Mouse (Mus musculus) naive thymus-derived CD4-positive, alpha-beta T cell, adult 2 months (primary cell): Measurements from ENCODE around the gene Eif2b4.
"Not testable (repeated sequence)": the region's sequence is repeated elsewhere in the genome, so short reads cannot be mapped to it uniquely, and the experiment has no call there.

Experiments
- DNase-seq: peaks from one replicate; pipeline ENCODE4 v3.0.0-alpha.2; 2011; ENCODE audit warnings: low read depth

The Eif2b4 gene

DNA sequence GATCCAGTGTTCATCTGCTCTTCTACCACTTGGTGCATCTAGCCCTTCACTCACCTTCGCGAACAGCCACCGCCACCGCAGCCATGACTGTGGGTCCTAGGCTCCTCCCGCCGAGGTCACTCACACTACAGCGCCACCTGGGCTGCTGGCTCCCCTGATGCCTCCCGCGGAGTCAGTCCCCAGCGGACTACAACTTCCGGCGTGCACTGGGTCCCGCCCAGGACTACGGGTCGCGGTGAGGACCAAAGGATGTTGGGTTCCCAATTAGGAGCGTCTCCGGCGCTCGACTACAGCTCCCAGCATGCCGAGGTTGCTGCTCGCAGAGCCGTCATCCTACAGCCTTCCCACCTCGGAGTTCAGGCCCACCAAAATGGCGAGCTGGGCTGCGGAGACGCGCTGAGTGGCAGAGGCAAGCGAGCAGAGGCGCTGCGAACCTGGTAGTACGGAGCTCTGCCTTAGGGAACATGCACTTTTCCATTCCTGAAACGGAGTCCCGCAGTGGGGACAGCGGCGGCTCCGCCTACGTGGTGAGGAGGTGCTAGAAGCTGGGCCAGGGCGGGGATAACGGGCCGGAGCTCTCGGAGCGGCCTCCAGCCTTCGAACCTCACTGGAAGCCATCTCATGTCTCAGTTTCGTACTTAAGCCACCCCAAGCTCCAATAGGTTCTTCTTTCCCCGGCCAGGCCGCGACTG, at the start of gene Eif2b4, which contains the start of gene Snx17:
Gene Eif2b4 (minus strand): TSS at position 492 of the 692 bp plus-strand sequence.
Gene Snx17 (plus strand): TSS at position 289 of the 692 bp plus-strand sequence.
- peak; percentile 99 for DNase-seq

GRCm38 (mm10) chr5:31242191-31242590, 49.0 kb upstream of the Eif2b4 start:
- no peak for DNase-seq

DNA sequence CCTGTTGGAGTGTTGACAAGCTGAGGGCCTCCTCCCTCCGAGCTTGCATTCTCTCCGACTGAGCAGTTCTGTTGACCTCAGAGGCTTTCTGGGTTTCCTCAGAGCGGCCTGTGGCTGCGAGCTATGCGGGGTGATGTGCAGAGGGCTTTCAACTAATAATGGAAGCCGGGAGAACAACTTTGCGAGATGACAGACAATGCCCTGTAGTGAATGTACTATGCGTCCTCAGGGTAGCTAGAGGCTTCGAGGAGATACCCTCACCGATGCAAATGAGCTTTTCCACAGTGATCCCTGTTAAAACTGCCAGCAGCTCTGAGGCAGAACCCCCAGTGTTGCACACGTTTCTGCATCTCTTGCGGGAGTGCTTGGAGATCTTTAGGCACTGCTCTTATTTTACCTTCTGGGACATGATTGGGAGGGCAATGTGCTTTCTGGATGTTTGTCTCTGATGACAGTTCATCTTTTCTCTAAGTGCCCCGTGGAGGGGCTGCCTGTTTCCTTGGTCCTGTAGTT, 48.3 kb upstream of the Eif2b4 start:
- no peak for DNase-seq

GRCm38 (mm10) chr5:31240637-31241521, 47.6 kb upstream of the Eif2b4 start, which contains the start of the genes Nrbp1 and Gm9970:
TSS of gene Nrbp1 (plus strand) at chr5:31240864.
TSS of gene Gm9970 (minus strand) at chr5:31241232.
- DNase-seq = peak; percentile 97

DNA sequence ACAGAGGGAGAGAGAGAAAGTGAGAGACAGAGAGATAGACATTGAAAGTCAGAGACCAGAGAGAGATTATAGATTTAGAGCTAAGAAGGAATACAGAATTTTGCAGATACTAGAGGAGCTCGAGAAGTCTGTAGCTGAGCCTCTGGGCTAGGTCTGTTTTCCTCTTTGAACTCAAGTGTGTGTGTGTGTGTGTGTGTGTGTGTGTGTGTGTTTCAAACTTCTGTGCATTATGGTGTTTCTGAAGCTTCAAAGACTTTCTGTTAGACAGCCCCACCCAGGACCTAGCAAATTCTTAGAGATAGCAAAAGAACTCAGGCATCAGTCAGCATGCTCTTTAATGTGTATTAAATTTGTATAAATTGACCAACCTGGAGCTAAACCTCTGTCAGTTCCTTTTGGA, 33.4 kb upstream of the Eif2b4 start:
- peak; percentile 80 for DNase-seq

DNA sequence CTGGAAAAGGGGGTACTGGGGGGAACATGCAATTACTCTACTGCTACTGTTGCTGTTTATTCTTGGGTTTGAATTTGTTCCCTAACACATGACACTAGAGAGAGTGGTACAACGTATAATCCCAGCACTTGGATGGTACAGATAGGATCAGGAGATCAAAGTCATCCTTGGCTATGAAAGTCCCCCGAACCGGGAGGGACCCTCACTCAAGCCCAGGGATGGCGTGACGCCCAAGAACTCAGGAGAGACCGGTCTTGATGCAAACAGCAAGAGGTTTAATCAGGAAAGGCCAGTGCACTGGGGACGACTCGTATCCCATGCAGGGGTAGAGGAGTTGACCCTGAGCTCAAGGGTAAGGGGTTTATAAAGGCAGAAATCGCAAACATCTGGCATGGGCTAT, 29.5 kb upstream of the Eif2b4 start:
- no peak for DNase-seq

DNA sequence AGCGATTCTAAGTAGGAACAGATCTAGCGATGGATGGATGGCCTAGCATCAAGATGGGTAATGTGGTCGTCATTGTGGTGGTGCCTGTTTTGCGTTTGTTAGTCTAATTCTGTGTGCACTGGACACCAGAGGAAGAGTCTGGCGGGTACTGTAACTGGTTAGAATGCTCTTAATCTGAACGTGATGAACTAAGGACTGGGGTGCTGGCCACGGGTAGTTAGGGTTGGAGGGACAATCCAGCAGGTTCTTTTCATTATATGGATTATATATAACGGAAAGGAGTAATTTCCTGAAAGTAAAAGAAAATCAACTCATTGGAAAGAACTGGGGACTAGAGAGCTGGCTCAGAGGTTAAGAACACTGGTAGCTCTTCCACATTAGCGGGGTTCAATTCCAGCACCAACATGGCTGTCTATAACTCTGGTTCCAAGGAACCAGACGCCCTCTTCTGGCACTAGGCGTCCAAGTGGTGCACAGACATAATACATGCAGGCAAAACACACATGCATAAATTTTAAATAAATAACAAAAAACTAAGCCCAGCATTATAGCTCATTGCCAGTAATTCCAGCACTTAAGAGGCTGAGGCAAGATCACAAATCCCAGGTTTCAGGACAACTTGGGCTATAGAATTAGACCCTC, 28.2 kb upstream of the Eif2b4 start:
- DNase-seq = peak; percentile 46

DNA sequence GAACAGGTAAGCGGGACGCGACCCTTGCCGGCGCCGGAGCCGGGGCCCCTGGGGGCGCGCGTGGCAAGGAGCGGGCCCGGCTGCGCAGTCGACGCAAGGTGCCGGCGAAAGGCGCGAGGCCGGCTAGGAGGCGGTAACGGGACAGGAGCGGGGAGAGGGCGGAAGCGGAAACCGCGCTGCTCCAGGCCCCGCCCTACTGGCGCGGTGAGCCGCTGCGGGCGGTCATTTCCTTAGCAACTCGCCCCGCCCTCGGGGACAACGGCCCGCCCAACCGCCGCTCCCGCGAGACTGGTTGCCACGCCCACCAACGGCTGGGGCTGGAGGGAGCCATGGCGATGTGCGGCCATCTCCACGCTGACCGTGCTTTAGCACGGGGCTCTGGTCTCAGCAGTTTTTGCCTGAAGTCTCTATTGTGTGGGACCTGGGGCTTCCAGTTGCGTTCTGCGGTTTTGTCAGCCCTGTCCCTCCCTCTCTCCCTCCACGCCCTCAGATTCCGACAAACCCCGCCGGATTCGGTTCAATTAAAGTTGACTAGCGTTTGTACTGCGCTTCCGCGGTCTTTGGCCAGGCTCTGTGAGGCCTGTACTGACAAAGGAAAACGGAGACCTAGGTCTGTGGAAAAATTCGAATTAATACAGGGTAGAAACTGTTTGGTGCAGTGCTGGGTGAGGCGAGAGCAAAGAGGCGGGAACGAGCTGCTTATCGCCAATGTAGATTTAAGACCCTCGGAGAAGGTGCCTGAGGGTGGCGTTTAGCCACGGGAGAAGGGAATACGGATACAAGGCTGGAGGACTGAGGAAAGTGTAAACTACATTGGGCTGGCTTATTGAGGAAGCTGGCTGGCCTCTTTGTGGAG, 27.4 kb upstream of the Eif2b4 start, which contains the start of gene Ppm1g:
Gene Ppm1g (minus strand): TSS at position 240 of the 856 bp plus-strand sequence.
- DNase-seq = peak; percentile 97

DNA sequence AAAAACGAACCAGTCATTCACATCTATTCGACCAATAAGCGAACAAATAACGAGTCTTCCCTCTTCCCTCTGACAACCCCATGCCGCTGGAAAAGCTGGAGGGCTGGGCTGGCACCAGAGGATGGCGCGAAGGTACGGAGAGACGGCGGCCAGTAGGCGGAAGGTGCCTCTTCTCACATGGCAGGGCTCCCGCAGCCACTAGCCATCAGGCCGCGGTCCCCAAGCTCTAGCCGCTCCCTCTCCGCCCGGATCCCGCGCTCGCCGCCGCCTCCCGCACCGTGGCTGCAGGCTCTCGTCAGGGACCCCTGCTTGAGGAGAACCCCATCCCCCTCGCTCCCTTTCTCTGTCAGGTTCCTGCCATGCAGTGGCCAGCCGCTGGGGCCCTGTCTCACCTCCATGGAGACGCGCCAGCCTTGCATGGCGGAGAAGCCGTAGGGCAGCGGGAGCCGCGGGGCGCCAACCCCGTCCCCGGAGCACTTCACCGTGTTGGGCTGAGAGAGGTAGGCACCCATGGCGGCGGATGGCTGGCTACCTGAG, 26.7 kb upstream of the Eif2b4 start:
- DNase-seq = no peak

DNA sequence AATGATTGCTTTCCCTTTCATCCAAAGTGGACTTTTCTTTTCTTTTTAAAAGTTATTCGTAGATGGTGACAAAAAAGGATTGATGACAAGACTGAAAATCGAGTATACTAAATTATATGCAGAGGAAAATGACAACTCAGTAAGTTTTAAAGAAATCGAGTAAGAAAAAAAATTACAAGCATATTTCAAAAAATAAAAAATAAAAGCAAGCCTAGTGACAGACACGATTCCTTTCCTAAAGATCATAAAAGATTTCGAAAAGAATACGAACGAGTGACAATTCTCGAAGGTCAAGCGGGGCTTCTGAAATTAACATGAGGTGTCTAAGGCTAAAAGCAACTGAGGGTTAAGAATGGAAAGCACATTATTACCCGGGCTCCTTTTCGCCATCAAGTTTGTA, 26.2 kb upstream of the Eif2b4 start:
- DNase-seq = no peak

DNA sequence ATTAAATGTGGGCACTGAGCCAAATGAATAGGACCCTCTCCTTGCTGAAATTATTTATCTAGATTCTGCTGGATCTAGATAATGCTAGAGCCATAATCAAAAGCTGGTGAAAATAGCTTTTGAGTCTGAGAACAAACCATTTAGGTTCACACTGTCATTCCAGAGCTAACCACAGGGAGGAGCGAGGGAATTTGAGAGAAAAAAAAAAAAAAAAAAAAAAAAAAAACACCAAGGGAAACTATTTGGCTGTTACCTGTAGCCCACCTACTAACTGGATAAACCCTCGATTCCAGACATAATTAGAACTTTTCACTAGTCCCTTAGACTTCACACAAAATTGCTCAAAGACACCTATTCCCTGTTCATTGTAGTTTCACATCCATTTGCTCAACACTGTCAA, 25.8 kb upstream of the Eif2b4 start:
- peak; percentile 52 for DNase-seq

- peak; percentile 67 for DNase-seq
Observed at GRCm38 (mm10) chr5:31218294-31218693, 25.1 kb upstream of the Eif2b4 start.

DNA sequence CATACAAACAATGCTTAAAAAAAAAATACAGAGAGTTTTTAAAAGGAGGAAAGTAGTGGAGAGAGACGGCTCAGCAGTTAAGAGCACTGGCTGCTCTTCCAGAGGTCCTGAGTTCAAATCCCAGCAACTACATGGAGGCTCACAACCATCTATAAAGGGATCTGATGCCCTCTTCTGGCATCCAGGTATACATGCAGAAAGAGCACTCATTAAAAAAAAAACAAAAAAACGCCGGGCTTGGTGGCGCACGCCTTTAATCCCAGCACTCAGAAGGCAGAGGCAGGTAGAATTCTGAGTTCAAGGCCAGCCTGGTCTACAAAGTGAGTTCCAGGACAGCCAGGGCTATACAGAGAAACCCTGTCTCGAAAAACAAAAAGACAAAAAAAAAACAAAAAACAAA, 23.3 kb upstream of the Eif2b4 start:
- not testable (repeated sequence) for DNase-seq

DNA sequence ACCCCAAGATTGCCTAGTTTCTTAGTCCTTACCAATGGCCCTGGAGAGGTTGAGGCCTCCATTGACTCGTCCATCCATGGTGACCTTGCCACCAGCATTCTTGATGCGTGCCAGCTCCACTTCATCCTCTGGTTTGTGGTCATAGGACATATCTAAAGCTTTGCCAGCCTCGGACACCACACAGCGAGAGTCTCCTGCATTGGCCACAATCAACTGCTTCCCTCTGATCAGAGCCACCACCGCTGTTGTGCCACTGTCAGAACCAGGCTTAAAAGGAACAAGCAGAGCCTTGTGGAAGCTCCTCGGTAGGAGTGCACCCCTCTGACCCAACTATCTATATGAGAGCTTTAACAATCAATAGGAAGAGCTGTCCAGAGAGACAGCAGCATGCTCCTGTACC, 11.2 kb upstream of the Eif2b4 start:
- DNase-seq = no peak

- DNase-seq = no peak
Observed at GRCm38 (mm10) chr5:31203866-31204265, 10.6 kb upstream of the Eif2b4 start.

- no peak for DNase-seq
Observed at GRCm38 (mm10) chr5:31202933-31203332, 9.7 kb upstream of the Eif2b4 start.

GRCm38 (mm10) chr5:31201742-31202590, 8.7 kb upstream of the Eif2b4 start, which contains the start of gene Zfp513:
TSS of gene Zfp513 (minus strand) at chr5:31202303.
- peak; percentile 97 for DNase-seq

DNA sequence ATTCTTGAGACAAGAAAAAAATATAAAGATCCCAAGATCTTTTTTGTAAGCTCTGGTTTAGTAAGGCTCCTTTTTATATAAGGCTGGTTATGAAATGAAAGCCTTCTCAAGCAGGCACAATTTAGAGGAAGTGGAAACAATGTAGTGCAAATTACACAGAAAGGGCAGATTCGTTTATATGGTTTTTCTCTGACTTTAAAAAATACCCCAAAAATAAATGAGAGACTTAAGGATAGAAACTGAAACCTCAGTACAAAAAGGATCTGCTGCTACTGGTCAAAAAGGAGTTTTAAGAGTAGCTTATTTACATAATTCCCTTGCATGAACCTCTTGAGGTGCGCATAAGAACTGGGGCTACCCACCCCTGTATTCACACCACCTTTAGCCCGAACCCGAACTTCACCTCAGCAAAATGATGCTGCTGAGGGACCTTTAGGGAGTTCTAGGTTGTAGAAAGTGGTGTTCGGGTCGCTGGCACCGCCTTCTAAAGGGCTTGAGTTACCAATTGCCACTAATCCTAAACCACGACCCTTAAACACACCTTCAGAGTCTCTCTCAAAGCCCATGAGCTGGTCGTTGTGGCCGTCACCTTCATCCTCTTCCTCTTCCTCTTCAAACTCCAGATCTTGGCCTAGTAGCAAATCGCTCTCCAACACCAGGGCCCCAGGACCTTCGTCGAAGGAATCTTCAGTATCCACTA, 8.0 kb upstream of the Eif2b4 start:
- DNase-seq = no peak

- DNase-seq = no peak
Observed at GRCm38 (mm10) chr5:31200327-31200768, 7.1 kb upstream of the Eif2b4 start.
